Mouse (Mus musculus) neutrophil, adult 59 days (primary cell): Measurements from ENCODE around the gene Pbld2. TPM values are rescaled to one million over a fixed set of nuclear protein-coding genes. Genes with fewer than 3 reads are reported as not detected.

ENCODE experiments used
- total RNA-seq, 2 experiments: library from RNA; stranded (reverse); gene quantifications; 1 replicate in 1 of 2; 2 replicates in 1 of 2; pipeline ENCODE4 v1.2.4; 2023

The Pbld2 gene
- total RNA-seq, result under 1 TPM; 0.27 to 0.49 TPM

GRCm38 (mm10) chr10:63023749-63024579, at the start of gene Pbld2, which contains the start of gene Hnrnph3:
Gene Pbld2 (plus strand): TSS chr10:63024315.
Gene Hnrnph3 (minus strand): TSS chr10:63024217.

GRCm38 (mm10) chr10:62980039-62980954, 43.8 kb upstream of the Pbld2 start, which contains the start of gene Rufy2:
Gene Rufy2 (plus strand): TSS chr10:62980223.

GRCm38 (mm10) chr10:63059862-63060261, 35.7 kb downstream of the Pbld2 start, which contains the start of gene Pbld1:
Gene Pbld1 (plus strand): TSS chr10:63060162.

GRCm38 (mm10) chr10:63099521-63099920, 75.4 kb downstream of the Pbld2 start, which contains the start of gene Atoh7:
Gene Atoh7 (plus strand): TSS chr10:63099651.

Other genes starting within 250 kb of the Pbld2 start
- gene Ccar1, start 232.0 kb upstream of the Pbld2 start, total RNA-seq, result 10 to 100 TPM; 67.9 to 70.1 TPM
- gene Tet1, start 115.3 kb upstream of the Pbld2 start, total RNA-seq, result 1 to 10 TPM; 2.6 to 3.8 TPM
- gene Slc25a16, start 103.7 kb upstream of the Pbld2 start, total RNA-seq, result 10 to 100 TPM; 16.7 to 16.9 TPM
- gene Dna2, start 77.3 kb upstream of the Pbld2 start, total RNA-seq, result 10 to 100 TPM; 44.7 to 64.7 TPM
- gene Rufy2, start 44.1 kb upstream of the Pbld2 start, total RNA-seq, result 1 to 10 TPM; 5.7 to 7.5 TPM
- 10 to 100 TPM; 34.0 to 52.3 TPM for gene Hnrnph3, start 98 bp upstream of the Pbld2 start, total RNA-seq
- not detected for gene Pbld1, start 35.8 kb downstream of the Pbld2 start, total RNA-seq
- gene Atoh7, start 75.3 kb downstream of the Pbld2 start, total RNA-seq, result not detected
- gene Mypn, start 179.6 kb downstream of the Pbld2 start, total RNA-seq, result not detected
- gene Herc4, start 219.5 kb downstream of the Pbld2 start, total RNA-seq, result 100 to 1,000 TPM; 184 to 206 TPM